Mouse (Mus musculus): Measurements from ENCODE around the gene AV320801.
"Not testable (repeated sequence)": the region's sequence is repeated elsewhere in the genome, so short reads cannot be mapped to it uniquely, and the experiment has no call there.

Gene AV320801

GRCm38 (mm10) chrX:135494288-135494687 is at the start of gene AV320801:
TSS of gene AV320801 (plus strand) at chrX:135494588.
- not testable (repeated sequence) for DNase-seq (ENCODE audit: low spot score)

GRCm38 (mm10) chrX:135464160-135464559 is 30.2 kb upstream of the AV320801 start:
- DNase-seq (ENCODE audit: low spot score): not testable (repeated sequence)

DNA sequence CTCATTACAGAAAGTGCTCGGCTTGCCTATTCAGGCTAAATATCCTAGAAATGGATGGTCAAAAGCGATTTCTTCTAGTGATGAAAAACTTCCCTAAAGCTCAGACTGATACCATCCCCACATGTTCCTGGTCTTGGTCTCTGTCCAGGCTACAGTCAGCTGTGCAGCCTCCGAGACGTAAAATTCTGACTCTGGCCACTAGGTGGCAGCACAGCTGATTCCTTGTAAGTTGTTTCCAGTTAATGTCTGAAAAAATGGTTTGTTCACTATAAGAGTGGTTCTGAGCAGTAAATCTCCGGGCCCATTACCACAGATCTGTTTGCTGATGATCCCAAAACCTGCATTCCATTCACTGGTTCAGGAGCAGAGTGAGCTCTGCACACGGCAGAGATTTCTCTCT is 12.5 kb upstream of the AV320801 start:
- DNase-seq (ENCODE audit: low spot score): not testable (repeated sequence)

DNA sequence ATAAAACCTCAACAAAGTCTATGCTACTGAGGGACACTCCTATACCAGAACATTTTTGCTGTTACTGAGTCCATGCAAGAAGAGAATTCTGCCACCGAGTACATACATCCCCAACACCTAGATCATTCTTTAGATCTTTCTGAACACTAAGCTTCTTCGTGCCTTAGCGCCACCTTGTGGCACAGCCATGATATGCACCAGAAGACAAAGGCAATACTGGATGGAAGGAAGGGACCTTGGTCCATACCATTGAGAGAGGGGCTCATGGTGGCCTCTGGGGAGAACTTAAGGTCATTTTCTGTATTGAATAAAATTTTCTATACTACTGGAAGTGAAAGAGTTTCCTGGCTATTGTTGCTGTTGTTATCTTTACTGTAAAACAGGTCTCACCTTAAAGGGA is 11.2 kb upstream of the AV320801 start:
- DNase-seq (ENCODE audit: low spot score): not testable (repeated sequence)

All from ovary, postnatal 10 days (tissue).